Mouse (Mus musculus): ENCODE results near the gene Zfp120. TPM values are rescaled to one million over a fixed set of nuclear protein-coding genes. Genes with fewer than 3 reads are reported as not detected.
"Not testable (repeated sequence)": the region's sequence is repeated elsewhere in the genome, so short reads cannot be mapped to it uniquely, and the experiment has no call there.

The Zfp120 gene
- polyA plus RNA-seq, 1 experiment from 2014 or later = 7.0 TPM

- no peak overlapping the region for H3K4me2 ChIP-seq (ENCODE audit: low read length)
- ATAC-seq (ENCODE audit: insufficient number of reproducible peaks, insufficient read depth, low FRiP score, low read depth) = no peak
- H3K4me3 ChIP-seq (ENCODE audit: control insufficient read depth in 1 of 2, insufficient read depth in 1 of 2, low read depth in 1 of 2, low read length in 2 of 2) = no peak overlapping the region
- peaks cover 13% of the 10 kb centered on the region for H3K9me3 ChIP-seq (ENCODE audit: control insufficient read depth, low read length)
- peaks cover 21% of the 10 kb centered on the region for H3K36me3 ChIP-seq (ENCODE audit: control insufficient read depth, insufficient read depth, low read length)
- H3K9ac ChIP-seq (ENCODE audit: low read length) = no peak overlapping the region
- no peak overlapping the region for H3K27ac ChIP-seq (replicated peaks in 1 of 2; ENCODE audit: control insufficient read depth in 1 of 2, insufficient read depth in 1 of 2, low read depth in 2 of 2, low read length in 2 of 2)
- no peaks in the 10 kb centered on the region for H3K27me3 ChIP-seq (ENCODE audit: control insufficient read depth, insufficient read depth, low read length)
- WGBS = 77% methylated on average over 10 of the region's 10 CpGs
- H3K4me1 ChIP-seq (ENCODE audit: control insufficient read depth in 2 of 2, insufficient read depth in 2 of 2, low read length in 2 of 2) = no peaks in the 10 kb centered on the region
Measured at GRCm38 (mm10) chr2:150111247-150111912, 25.1 kb downstream of the Zfp120 start.

- H3K27ac ChIP-seq (replicated peaks in 1 of 2; ENCODE audit: control insufficient read depth in 1 of 2, insufficient read depth in 1 of 2, low read depth in 2 of 2, low read length in 2 of 2); H3K9ac ChIP-seq (ENCODE audit: low read length); H3K4me1 ChIP-seq (ENCODE audit: control insufficient read depth in 2 of 2, insufficient read depth in 2 of 2, low read length in 2 of 2); H3K27me3 ChIP-seq (ENCODE audit: control insufficient read depth, insufficient read depth, low read length); H3K4me3 ChIP-seq (ENCODE audit: control insufficient read depth in 1 of 2, insufficient read depth in 1 of 2, low read depth in 1 of 2, low read length in 2 of 2); H3K36me3 ChIP-seq (ENCODE audit: control insufficient read depth, insufficient read depth, low read length); ATAC-seq (ENCODE audit: insufficient number of reproducible peaks, insufficient read depth, low FRiP score, low read depth); H3K4me2 ChIP-seq (ENCODE audit: low read length); H3K9me3 ChIP-seq (ENCODE audit: control insufficient read depth, low read length): not testable (repeated sequence)
- 27% methylated on average over 2 of the region's 2 CpGs for whole genome bisulfite sequencing
Measured at GRCm38 (mm10) chr2:150099618-150100017, 36.9 kb downstream of the Zfp120 start.

Other genes starting within 250 kb of the Zfp120 start
- gene Gm10770, start 43.0 kb upstream of the Zfp120 start, polyA plus RNA-seq (2014; fragmentation: Nextera tagmentation; extraction: Ambion mirVana) = not detected in 2 replicates
- not detected in 2 replicates for gene Gm14139, start 45.0 kb upstream of the Zfp120 start, polyA plus RNA-seq (2014; fragmentation: Nextera tagmentation; extraction: Ambion mirVana)
- 3.7 and 3.9 TPM in 2 replicates for gene Zfp937, start 81.4 kb upstream of the Zfp120 start, polyA plus RNA-seq (2014; fragmentation: Nextera tagmentation; extraction: Ambion mirVana)
- 1.6 and 1.9 TPM in 2 replicates for gene Gm21994, start 118.9 kb upstream of the Zfp120 start, polyA plus RNA-seq (2014; fragmentation: Nextera tagmentation; extraction: Ambion mirVana)
- not detected in 2 replicates for gene Gm14124, start 120.8 kb upstream of the Zfp120 start, polyA plus RNA-seq (2014; fragmentation: Nextera tagmentation; extraction: Ambion mirVana)
- gene Gm10130, start 187.0 kb upstream of the Zfp120 start, polyA plus RNA-seq (2014; fragmentation: Nextera tagmentation; extraction: Ambion mirVana) = not detected in 2 replicates
- gene 3300002I08Rik, start 226.1 kb upstream of the Zfp120 start, polyA plus RNA-seq (2014; fragmentation: Nextera tagmentation; extraction: Ambion mirVana) = 4.5 and 4.6 TPM in 2 replicates

Measured in heart, embryonic 14.5 days (tissue).